Mouse (Mus musculus) heart, adult 2 months (tissue): ENCODE measurements at regions not wholly inside any gene's neighbourhood (a gene's known extent, or its start where the extent isn't known, plus 50 kb on each side); places are given as distances from the start of the nearest gene placed in this dataset.

ENCODE experiments used
- CTCF ChIP-seq: fragments of 200-600 bp; IDR thresholded peaks from 2 replicates; pipeline ENCODE4 v1.8.1; 2022; ENCODE audit warnings: antibody characterized with exemption, mild to moderate bottlenecking, moderate library complexity
- EP300 ChIP-seq: fragments of 200-500 bp; IDR thresholded peaks from 2 replicates; pipeline ENCODE4 v1.6.1; 2011; ENCODE audit warnings: low read depth, low read length, control low read depth; ENCODE audit not compliant: insufficient read depth
- POLR2A ChIP-seq: fragments of 200-500 bp; IDR thresholded peaks from 2 replicates; pipeline ENCODE4 v1.6.1; 2011; ENCODE audit warnings: mild to moderate bottlenecking, low read depth, low read length, control low read depth; ENCODE audit not compliant: insufficient read depth

DNA sequence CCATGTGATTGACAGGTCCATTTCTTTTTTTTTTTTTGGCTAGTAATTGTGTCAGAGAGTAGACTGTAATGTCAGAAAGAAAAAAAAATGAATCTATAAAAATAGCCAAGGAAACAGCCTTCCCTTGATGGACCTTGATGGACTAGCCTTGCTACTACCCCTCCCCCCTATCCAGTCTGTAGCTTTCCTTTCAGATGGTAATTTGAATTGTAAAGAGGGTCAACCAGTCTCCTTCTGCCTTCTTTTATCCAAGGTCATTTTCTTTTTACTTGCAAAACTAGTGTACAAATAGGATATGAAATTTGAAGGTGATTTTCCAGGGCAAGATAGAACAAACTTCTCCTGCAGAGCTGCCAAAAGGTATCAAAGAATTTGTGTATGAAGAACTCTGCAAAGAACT, 68.2 kb upstream of the Fam240b start:
- no peak for TF ChIP-seq CTCF
- no peak for TF ChIP-seq POLR2A
- TF ChIP-seq EP300, result no peak
